Mouse (Mus musculus) forebrain, embryonic 11.5 days (tissue): ENCODE results near the gene Cma1. TPM values are rescaled to one million over a fixed set of nuclear protein-coding genes. Genes with fewer than 3 reads are reported as not detected.
"Not testable (repeated sequence)": the region's sequence is repeated elsewhere in the genome, so short reads cannot be mapped to it uniquely, and the experiment has no call there.

ENCODE experiments used
- ATAC-seq: fragments of 200-750 bp; cut with Nextera tagmentation; replicated peaks from 2 replicates; pipeline ENCODE4 v1.8.0; 2017; ENCODE audit warnings: moderate TSS enrichment; ENCODE audit not compliant: low FRiP score
- DNase-seq: peaks from one replicate; pipeline ENCODE4 v3.0.0-alpha.2; 2017; ENCODE audit warnings: low spot score
- H3K27ac ChIP-seq: fragments of 300-500 bp; sonication (generic); 2 replicates; pipeline ENCODE4 v1.5.1; 2014; ENCODE audit warnings: low read depth, low read length
- H3K27me3 ChIP-seq: fragments of 300-500 bp; sonication (generic); 2 replicates; pipeline ENCODE4 v1.6.1; 2014; ENCODE audit warnings: mild to moderate bottlenecking, low read length, mixed read lengths; ENCODE audit not compliant: control insufficient read depth, insufficient read depth
- H3K36me3 ChIP-seq: fragments of 300-500 bp; sonication (generic); 2 replicates; pipeline ENCODE4 v1.6.1; 2014; ENCODE audit warnings: mild to moderate bottlenecking, low read length, moderate library complexity, mixed read lengths; ENCODE audit not compliant: control insufficient read depth, insufficient read depth
- H3K4me1 ChIP-seq: fragments of 300-500 bp; sonication (generic); replicated peaks from 2 replicates; pipeline ENCODE4 v1.6.1; 2014; ENCODE audit warnings: low read length, mixed read lengths; ENCODE audit not compliant: control insufficient read depth, insufficient read depth
- H3K4me2 ChIP-seq: fragments of 300-500 bp; sonication (generic); 2 replicates; pipeline ENCODE4 v1.6.1; 2014; ENCODE audit warnings: low read depth, mild to moderate bottlenecking, low read length, moderate library complexity, mixed read lengths; ENCODE audit not compliant: severe bottlenecking
- H3K4me3 ChIP-seq: fragments of 300-500 bp; sonication (generic); 2 replicates; pipeline ENCODE4 v1.5.1; 2014; ENCODE audit warnings: low read depth, low read length
- H3K9ac ChIP-seq: fragments of 300-500 bp; sonication (generic); 2 replicates; pipeline ENCODE4 v1.6.1; 2014; ENCODE audit warnings: low read length
- H3K9me3 ChIP-seq: fragments of 300-500 bp; sonication (generic); 2 replicates; pipeline ENCODE4 v1.6.1; 2016; ENCODE audit warnings: low read length, mixed read lengths; ENCODE audit not compliant: control insufficient read depth
- WGBS: fragments of 180-500 bp; shearing (Covaris S2); extraction: QIAGEN DNeasy Blood & Tissue Kit; methylation state at CpG from one replicate; pipeline ENCODE4 v1.1.7; 2014; 5-methylcytosine and 5-hydroxymethylcytosine counted together
- polyA plus RNA-seq: library from polyadenylated mRNA; unstranded; fragments of >200 nt; fragmentation: Nextera tagmentation; extraction: Ambion mirVana; gene quantifications from 2 replicates; pipeline ENCODE4 v1.2.1, GENCODE M21; 2014

The Cma1 gene
- polyA plus RNA-seq: not detected in 2 replicates

GRCm38 (mm10) chr14:55944575-55944974 is at the start of gene Cma1:
TSS of gene Cma1 (minus strand) at chr14:55944675.
- no peak within 1 kb of the TSS for H3K9ac ChIP-seq
- no peak for DNase-seq
- no peak within 1 kb of the TSS for H3K27ac ChIP-seq
- no peaks in the 10 kb centered on the region for H3K4me1 ChIP-seq
- ATAC-seq: no peak
- WGBS: 80% methylated on average over 4 of the region's 4 CpGs
- no peak within 1 kb of the TSS for H3K4me2 ChIP-seq
- H3K4me3 ChIP-seq: no peak within 1 kb of the TSS
- H3K27me3 ChIP-seq: no peaks in the 10 kb centered on the region
- no peaks in the 10 kb centered on the region for H3K9me3 ChIP-seq
- no peaks in the 10 kb centered on the region for H3K36me3 ChIP-seq

- H3K9ac ChIP-seq, H3K36me3 ChIP-seq, H3K4me2 ChIP-seq, H3K27ac ChIP-seq, H3K9me3 ChIP-seq, H3K27me3 ChIP-seq, ATAC-seq, H3K4me1 ChIP-seq, H3K4me3 ChIP-seq, DNase-seq: not testable (repeated sequence)
- 83% methylated on average over 1 of the region's 3 CpGs for WGBS
These were observed 43.0 kb upstream of the Cma1 start for GRCm38 (mm10) chr14:55987464-55987863.

- not testable (repeated sequence) for H3K9ac ChIP-seq, H3K36me3 ChIP-seq, H3K4me1 ChIP-seq, H3K4me3 ChIP-seq, H3K4me2 ChIP-seq, H3K9me3 ChIP-seq, ATAC-seq, H3K27me3 ChIP-seq
- DNase-seq: peak; percentile 65
- H3K27ac ChIP-seq: peak overlapping the region; percentile 37; the same call in 1 of the 2 replicates
- 36% methylated on average over 2 of the region's 2 CpGs for WGBS
These were observed 19.4 kb upstream of the Cma1 start for GRCm38 (mm10) chr14:55963900-55964299.

GRCm38 (mm10) chr14:55963263-55963662 is 18.8 kb upstream of the Cma1 start:
- Histone ChIP-seq H3K4me1 (no peaks in the 10 kb centered on the region), H3K9me3 (no peaks in the 10 kb centered on the region), H3K27me3 (no peaks in the 10 kb centered on the region), H3K27ac (peak overlapping the region; percentile 72), H3K36me3 (no peaks in the 10 kb centered on the region), H3K4me2 (no peak overlapping the region), H3K4me3 (no peak overlapping the region), H3K9ac (no peak overlapping the region)
- WGBS: 0% methylated on average over 1 of the region's 1 CpGs
- peak; percentile 80 for DNase-seq
- peak; percentile 83 for ATAC-seq

GRCm38 (mm10) chr14:55950346-55951030 is 6.0 kb upstream of the Cma1 start, which contains the start of gene Cma2:
TSS of gene Cma2 (plus strand) at chr14:55950980.
- no peaks in the 10 kb centered on the region for H3K9me3 ChIP-seq
- H3K4me1 ChIP-seq: no peaks in the 10 kb centered on the region
- 90% methylated on average over 6 of the region's 6 CpGs for WGBS
- no peak within 1 kb of the TSS for H3K4me2 ChIP-seq
- no peak for DNase-seq
- no peak within 1 kb of the TSS for H3K27ac ChIP-seq
- ATAC-seq: no peak
- H3K4me3 ChIP-seq: no peak within 1 kb of the TSS
- H3K9ac ChIP-seq: no peak within 1 kb of the TSS
- H3K27me3 ChIP-seq: no peaks in the 10 kb centered on the region
- H3K36me3 ChIP-seq: no peaks in the 10 kb centered on the region

GRCm38 (mm10) chr14:55946269-55946969 is 1.9 kb upstream of the Cma1 start:
- H3K4me1 ChIP-seq: no peaks in the 10 kb centered on the region
- DNase-seq (no peak), ATAC-seq (no peak)
- no peaks in the 10 kb centered on the region for H3K36me3 ChIP-seq
- no peaks in the 10 kb centered on the region for H3K27me3 ChIP-seq
- H3K9me3 ChIP-seq: no peaks in the 10 kb centered on the region
- no peak overlapping the region for H3K4me2 ChIP-seq
- no peak overlapping the region for H3K9ac ChIP-seq
- no peak overlapping the region for H3K27ac ChIP-seq
- WGBS: 83% methylated on average over 2 of the region's 2 CpGs
- no peak overlapping the region for H3K4me3 ChIP-seq

GRCm38 (mm10) chr14:55943601-55944000 is 874 bp downstream of the Cma1 start:
- Histone ChIP-seq H3K9me3 (no peaks in the 10 kb centered on the region), H3K9ac (no peak overlapping the region), H3K4me2 (no peak overlapping the region), H3K27ac (no peak overlapping the region), H3K36me3 (no peaks in the 10 kb centered on the region), H3K4me3 (no peak overlapping the region), H3K27me3 (no peaks in the 10 kb centered on the region), H3K4me1 (no peaks in the 10 kb centered on the region)
- 87% methylated on average over 11 of the region's 11 CpGs for WGBS
- no peak for ATAC-seq
- no peak for DNase-seq

- DNase-seq: no peak
- Histone ChIP-seq H3K27ac (no peak overlapping the region), H3K36me3 (no peaks in the 10 kb centered on the region), H3K9ac (no peak overlapping the region), H3K4me2 (no peak overlapping the region), H3K9me3 (no peaks in the 10 kb centered on the region), H3K4me3 (no peak overlapping the region), H3K4me1 (no peaks in the 10 kb centered on the region), H3K27me3 (no peaks in the 10 kb centered on the region)
- no peak for ATAC-seq
- 57% methylated on average over 7 of the region's 7 CpGs for WGBS
These were observed 4.2 kb downstream of the Cma1 start for GRCm38 (mm10) chr14:55940070-55940800.
